Mouse (Mus musculus) megakaryocyte, embryonic 14.5 days (primary cell): ENCODE data around the gene Amdhd1. TPM values are rescaled to one million over a fixed set of nuclear protein-coding genes. Genes with fewer than 3 reads are reported as not detected.
A peak's percentile ranks its signal among the peaks of the same experiment; 100 is the strongest.

Experiments
- H3K27me3 ChIP-seq: replicated peaks from 2 replicates; pipeline ENCODE3; 2012; ENCODE audit warnings: inconsistent platforms
- H3K36me3 ChIP-seq: replicated peaks from 2 replicates; pipeline ENCODE3; 2012; ENCODE audit warnings: low read length, inconsistent platforms, mixed read lengths
- H3K4me1 ChIP-seq: 2 replicates; pipeline ENCODE4 v1.6.1; 2012; ENCODE audit warnings: inconsistent platforms
- H3K4me3 ChIP-seq: replicated peaks from 2 replicates; pipeline ENCODE3; 2012; ENCODE audit warnings: moderate library complexity, mild to moderate bottlenecking, inconsistent platforms
- H3K9me3 ChIP-seq: 2 replicates; pipeline ENCODE4 v1.6.1; 2012; ENCODE audit warnings: inconsistent platforms
- FLI1 ChIP-seq: IDR thresholded peaks from 2 replicates; pipeline ENCODE4 v1.6.1; 2012; ENCODE audit warnings: low read length, inconsistent platforms, mixed read lengths
- GATA1 ChIP-seq: IDR thresholded peaks from 3 replicates; pipeline ENCODE4 v1.6.1; 2012; ENCODE audit warnings: mixed read lengths, low read length, inconsistent platforms, borderline replicate concordance
- polyA plus RNA-seq: library from polyadenylated mRNA; stranded (reverse); fragments of >175 nt; gene quantifications from 2 replicates; pipeline ENCODE4 v1.2.3, GENCODE M21; 2012; ENCODE audit warnings: low replicate concordance; ENCODE audit not compliant: insufficient read depth

Amdhd1 gene
- polyA plus RNA-seq, 1 experiment = not detected

- Histone ChIP-seq H3K36me3 (no peaks in the 10 kb centered on the region), H3K4me3 (no peak overlapping the region), H3K4me1 (peaks cover 20% of the 10 kb centered on the region), H3K27me3 (peaks cover 15% of the 10 kb centered on the region), H3K9me3 (no peaks in the 10 kb centered on the region)
- TF ChIP-seq FLI1 (no peak), GATA1 (no peak)
These were observed 1.8 kb upstream of the Amdhd1 start for GRCm38 (mm10) chr10:93541585-93541984.

GRCm38 (mm10) chr10:93540431-93541210 lies 788 bp upstream of the Amdhd1 start, which contains the start of gene Ccdc38:
Ccdc38 (plus strand) TSS chr10:93540632.
- Histone ChIP-seq H3K4me1 (peaks cover 20% of the 10 kb centered on the region), H3K4me3 (peak within 1 kb of the TSS; percentile 91), H3K9me3 (no peaks in the 10 kb centered on the region), H3K36me3 (no peaks in the 10 kb centered on the region), H3K27me3 (peaks cover 20% of the 10 kb centered on the region)
- TF ChIP-seq GATA1 = no peak
- no peak for TF ChIP-seq FLI1

GRCm38 (mm10) chr10:93538818-93539217 lies 1.0 kb downstream of the Amdhd1 start:
- H3K9me3 ChIP-seq = no peaks in the 10 kb centered on the region
- H3K27me3 ChIP-seq = peaks cover 31% of the 10 kb centered on the region
- TF ChIP-seq GATA1 (no peak), FLI1 (no peak)

GRCm38 (mm10) chr10:93538287-93538686 lies 1.5 kb downstream of the Amdhd1 start:
- H3K36me3 ChIP-seq = no peaks in the 10 kb centered on the region
- no peaks in the 10 kb centered on the region for H3K9me3 ChIP-seq
- H3K4me1 ChIP-seq = peaks cover 23% of the 10 kb centered on the region
- no peak overlapping the region for H3K4me3 ChIP-seq
- peaks cover 31% of the 10 kb centered on the region for H3K27me3 ChIP-seq
- TF ChIP-seq GATA1 = no peak
- TF ChIP-seq FLI1 = no peak

More at GRCm38 (mm10) chr10:93538818-93539217, 1.0 kb downstream of the Amdhd1 start:
- Histone ChIP-seq H3K4me3 (no peak overlapping the region), H3K4me1 (peaks cover 24% of the 10 kb centered on the region), H3K36me3 (no peaks in the 10 kb centered on the region)

GRCm38 (mm10) chr10:93525329-93525728 lies 14.5 kb downstream of the Amdhd1 start:
- no peaks in the 10 kb centered on the region for H3K36me3 ChIP-seq
- peaks cover 12% of the 10 kb centered on the region for H3K27me3 ChIP-seq
- TF ChIP-seq GATA1 (no peak), FLI1 (no peak)
- peaks cover 11% of the 10 kb centered on the region for H3K4me1 ChIP-seq
- H3K9me3 ChIP-seq = peaks cover 5% of the 10 kb centered on the region
- no peak overlapping the region for H3K4me3 ChIP-seq

GRCm38 (mm10) chr10:93520994-93521393 lies 18.8 kb downstream of the Amdhd1 start:
- Histone ChIP-seq H3K4me3 (no peak overlapping the region), H3K27me3 (peaks cover 4% of the 10 kb centered on the region), H3K9me3 (no peaks in the 10 kb centered on the region), H3K36me3 (no peaks in the 10 kb centered on the region), H3K4me1 (peaks cover 18% of the 10 kb centered on the region)
- TF ChIP-seq FLI1 (no peak), GATA1 (no peak)

GRCm38 (mm10) chr10:93519756-93520155 lies 20.1 kb downstream of the Amdhd1 start:
- no peaks in the 10 kb centered on the region for H3K9me3 ChIP-seq
- TF ChIP-seq GATA1 (no peak), FLI1 (no peak)

GRCm38 (mm10) chr10:93519159-93519558 lies 20.7 kb downstream of the Amdhd1 start:
- H3K27me3 ChIP-seq = peaks cover 2% of the 10 kb centered on the region
- TF ChIP-seq FLI1 (no peak), GATA1 (no peak)

More at GRCm38 (mm10) chr10:93519756-93520155, 20.1 kb downstream of the Amdhd1 start:
- no peaks in the 10 kb centered on the region for H3K36me3 ChIP-seq
- H3K4me3 ChIP-seq = no peak overlapping the region
- H3K4me1 ChIP-seq = peaks cover 23% of the 10 kb centered on the region
- H3K27me3 ChIP-seq = peaks cover 2% of the 10 kb centered on the region

GRCm38 (mm10) chr10:93518620-93519019 lies 21.2 kb downstream of the Amdhd1 start:
- Histone ChIP-seq H3K27me3 (peaks cover 2% of the 10 kb centered on the region), H3K4me1 (peaks cover 23% of the 10 kb centered on the region), H3K36me3 (no peaks in the 10 kb centered on the region), H3K4me3 (no peak overlapping the region), H3K9me3 (no peaks in the 10 kb centered on the region)
- TF ChIP-seq GATA1 (no peak), FLI1 (no peak)

More at GRCm38 (mm10) chr10:93519159-93519558, 20.7 kb downstream of the Amdhd1 start:
- H3K4me3 ChIP-seq = no peak overlapping the region
- peaks cover 23% of the 10 kb centered on the region for H3K4me1 ChIP-seq
- no peaks in the 10 kb centered on the region for H3K36me3 ChIP-seq
- H3K9me3 ChIP-seq = no peaks in the 10 kb centered on the region

- Histone ChIP-seq H3K27me3 (peaks cover 2% of the 10 kb centered on the region), H3K36me3 (no peaks in the 10 kb centered on the region), H3K9me3 (no peaks in the 10 kb centered on the region), H3K4me3 (no peak overlapping the region), H3K4me1 (peaks cover 23% of the 10 kb centered on the region)
- TF ChIP-seq GATA1 (no peak), FLI1 (no peak)
These were observed 21.6 kb downstream of the Amdhd1 start for GRCm38 (mm10) chr10:93518186-93518585.
